Mouse (Mus musculus) stomach, postnatal 0 days (tissue): ENCODE measurements around the gene Zfp511. TPM values are rescaled to one million over a fixed set of nuclear protein-coding genes. Genes with fewer than 3 reads are reported as not detected.

Experiments used
- ATAC-seq: fragments of 200-750 bp; cut with Nextera tagmentation; 2 replicates; pipeline ENCODE4 v1.8.0; 2017; ENCODE audit not compliant: low FRiP score, low TSS enrichment
- DNase-seq: peaks from one replicate; pipeline ENCODE4 v3.0.0-alpha.2; 2016; ENCODE audit warnings: low spot score
- H3K27ac ChIP-seq: fragments of 300-500 bp; sonication (generic); replicated peaks from 2 replicates; pipeline ENCODE4 v1.5.1; 2014; ENCODE audit warnings: mild to moderate bottlenecking, control low read depth
- H3K27me3 ChIP-seq: fragments of 300-500 bp; sonication (generic); 2 replicates; pipeline ENCODE4 v1.6.1; 2014; ENCODE audit warnings: low read length; ENCODE audit not compliant: control insufficient read depth, insufficient read depth
- H3K36me3 ChIP-seq: fragments of 300-500 bp; sonication (generic); 2 replicates; pipeline ENCODE4 v1.6.1; 2014; ENCODE audit warnings: low read length, mixed read lengths; ENCODE audit not compliant: control insufficient read depth, insufficient read depth
- H3K4me1 ChIP-seq: fragments of 300-500 bp; sonication (generic); replicated peaks from 2 replicates; pipeline ENCODE4 v1.6.1; 2014; ENCODE audit warnings: antibody characterized with exemption; ENCODE audit not compliant: control insufficient read depth, insufficient read depth
- H3K4me2 ChIP-seq: fragments of 300-500 bp; sonication (generic); replicated peaks from 2 replicates; pipeline ENCODE4 v1.6.1; 2014; ENCODE audit warnings: low read depth, mild to moderate bottlenecking, control low read depth, moderate library complexity
- H3K4me3 ChIP-seq: fragments of 300-500 bp; sonication (generic); 2 replicates; pipeline ENCODE4 v1.5.1; 2014; ENCODE audit warnings: low read depth, low read length, control low read depth
- H3K9ac ChIP-seq: fragments of 300-500 bp; sonication (generic); 2 replicates; pipeline ENCODE4 v1.6.1; 2014; ENCODE audit warnings: mild to moderate bottlenecking, low read length, control low read depth, mixed read lengths
- H3K9me3 ChIP-seq: fragments of 300-500 bp; sonication (generic); 2 replicates; pipeline ENCODE4 v1.6.1; 2016; ENCODE audit warnings: low read length; ENCODE audit not compliant: control insufficient read depth
- CTCF ChIP-seq: IDR thresholded peaks from 2 replicates; pipeline ENCODE4 v1.5.1; 2016; ENCODE audit warnings: antibody characterized with exemption, low read depth, mild to moderate bottlenecking, moderate library complexity
- EP300 ChIP-seq: optimal IDR thresholded peaks from 2 replicates; pipeline ENCODE3; 2016; ENCODE audit warnings: antibody characterized with exemption
- WGBS: fragments of 180-500 bp; shearing (Covaris S2); extraction: QIAGEN DNeasy Blood & Tissue Kit; methylation state at CpG from one replicate; pipeline ENCODE4 v1.1.7; 2014; 5-methylcytosine and 5-hydroxymethylcytosine counted together
- polyA plus RNA-seq: library from polyadenylated mRNA; unstranded; fragments of >200 nt; fragmentation: Nextera tagmentation; extraction: Ambion mirVana; gene quantifications from 2 replicates; pipeline ENCODE4 v1.2.1, GENCODE M21; 2015

Zfp511 gene
- polyA plus RNA-seq, 1 experiment from 2014 or later = 20.7 TPM

DNA sequence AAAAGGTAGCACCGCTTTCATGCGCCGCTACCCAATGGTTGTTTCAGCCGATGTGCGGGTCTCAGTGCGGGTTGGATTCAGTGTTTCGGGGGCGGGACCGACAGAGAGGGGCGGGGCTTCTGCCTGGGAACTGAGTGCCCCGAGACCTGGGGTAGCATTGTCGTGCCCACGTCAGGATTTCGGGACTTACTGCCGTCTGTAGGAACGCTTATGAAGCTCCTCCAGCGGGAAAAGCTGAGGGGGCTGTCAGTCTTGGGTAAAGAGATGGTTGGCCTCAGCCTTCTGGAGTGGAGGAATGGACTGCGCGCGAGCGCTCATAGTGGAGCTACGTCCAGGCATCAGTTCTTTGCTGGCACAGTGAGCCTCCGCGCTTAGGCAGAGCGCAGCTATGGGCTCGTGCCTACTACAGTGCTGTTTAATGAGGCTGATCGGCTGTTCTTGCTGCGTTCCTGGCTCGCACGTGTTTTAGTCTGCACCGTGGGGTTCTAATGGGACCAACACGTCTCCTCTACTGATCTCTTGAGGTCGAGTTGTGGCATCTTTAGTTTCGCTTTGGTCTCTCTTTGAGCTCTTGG, 13.0 kb downstream of the Zfp511 start:
- no peaks in the 10 kb centered on the region; the same call in 1 of the 2 replicates for H3K4me1 ChIP-seq
- H3K9me3 ChIP-seq = no peaks in the 10 kb centered on the region
- DNase-seq (peak; percentile 36), ATAC-seq (peak; percentile 51; the same call in 1 of the 2 replicates)
- WGBS = under 1% methylated on average over 34 of the region's 34 CpGs
- H3K27me3 ChIP-seq = peaks cover 22% of the 10 kb centered on the region; the same call in 1 of the 2 replicates
- H3K4me2 ChIP-seq = peak overlapping the region; percentile 69
- TF ChIP-seq EP300 (no peak), CTCF (no peak)
- H3K9ac ChIP-seq = no peak overlapping the region; the same call in 1 of the 2 replicates
- no peak overlapping the region for H3K27ac ChIP-seq
- peak overlapping the region; percentile 41 for H3K4me3 ChIP-seq
- no peaks in the 10 kb centered on the region for H3K36me3 ChIP-seq

GRCm38 (mm10) chr7:140054124-140054523, 17.9 kb downstream of the Zfp511 start:
- Histone ChIP-seq H3K27me3 (no peaks in the 10 kb centered on the region; the same call in 1 of the 2 replicates), H3K4me1 (no peaks in the 10 kb centered on the region; the same call in 1 of the 2 replicates), H3K36me3 (no peaks in the 10 kb centered on the region), H3K4me3 (no peak overlapping the region), H3K4me2 (no peak overlapping the region), H3K9ac (no peak overlapping the region), H3K27ac (no peak overlapping the region), H3K9me3 (no peaks in the 10 kb centered on the region)
- DNase-seq (no peak), ATAC-seq (no peak)
- WGBS = 81% methylated on average over 4 of the region's 4 CpGs
- TF ChIP-seq CTCF = no peak
- no peak for TF ChIP-seq EP300

DNA sequence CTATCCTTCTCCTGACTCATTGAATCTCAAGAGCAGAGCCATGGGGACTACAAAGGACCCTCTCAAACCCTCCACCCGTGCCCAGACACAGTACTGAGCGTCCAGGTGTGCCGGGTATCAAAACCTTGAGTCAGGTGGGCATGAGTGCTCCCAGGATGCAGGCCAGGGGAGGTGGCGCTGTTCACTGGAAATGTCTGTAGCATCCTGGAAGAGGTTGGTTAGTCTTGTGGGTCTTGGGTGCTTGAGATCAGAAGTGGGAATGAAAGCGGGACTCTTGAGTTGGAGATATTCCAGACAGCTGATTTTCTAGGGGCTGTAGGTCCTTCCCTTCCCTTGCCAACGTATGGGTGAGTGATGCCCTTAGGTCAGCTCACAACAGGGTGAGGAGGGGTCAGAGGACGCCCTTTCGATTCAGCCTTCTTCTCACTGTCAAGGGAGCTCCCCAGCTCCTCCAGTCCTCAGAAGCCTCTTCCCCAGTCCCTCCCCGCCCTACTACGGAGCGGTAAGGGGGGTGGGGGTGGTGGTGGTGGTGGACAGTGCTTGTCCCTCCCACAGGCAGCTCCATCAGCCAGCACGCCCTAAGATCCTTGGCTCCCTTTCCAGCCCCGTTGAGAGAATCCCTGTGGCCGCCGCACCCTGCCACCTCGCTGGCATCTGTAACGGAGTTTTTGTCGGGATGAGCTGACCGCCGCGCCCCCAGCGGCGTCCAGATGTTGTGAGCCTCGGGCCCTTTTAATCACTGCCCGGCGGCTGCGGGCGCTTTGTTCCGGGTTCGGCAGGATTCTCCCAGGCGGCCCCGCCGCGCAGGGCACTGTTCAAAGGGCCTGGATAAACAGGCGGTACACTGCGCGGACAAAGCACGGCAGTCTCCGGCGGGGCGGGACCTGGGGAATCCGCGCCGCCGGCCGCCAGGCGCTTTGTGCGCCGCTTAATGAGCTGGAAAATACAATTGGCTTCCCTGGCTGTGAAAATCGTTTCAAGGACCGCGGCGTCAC, 21.5 kb downstream of the Zfp511 start:
- no peaks in the 10 kb centered on the region for H3K36me3 ChIP-seq
- ATAC-seq (peak; percentile 78), DNase-seq (peak; percentile 74)
- 5% methylated on average over 52 of the region's 53 CpGs for WGBS
- no peak overlapping the region for H3K27ac ChIP-seq
- no peaks in the 10 kb centered on the region for H3K9me3 ChIP-seq
- H3K4me1 ChIP-seq = no peaks in the 10 kb centered on the region; the same call in 1 of the 2 replicates
- peaks cover 9% of the 10 kb centered on the region; the same call in 1 of the 2 replicates for H3K27me3 ChIP-seq
- TF ChIP-seq EP300 (no peak), CTCF (peak; percentile 39)
- H3K4me2 ChIP-seq = peak overlapping the region; percentile 62
- H3K4me3 ChIP-seq = peak overlapping the region; percentile 36
- peak overlapping the region; percentile 43 for H3K9ac ChIP-seq

DNA sequence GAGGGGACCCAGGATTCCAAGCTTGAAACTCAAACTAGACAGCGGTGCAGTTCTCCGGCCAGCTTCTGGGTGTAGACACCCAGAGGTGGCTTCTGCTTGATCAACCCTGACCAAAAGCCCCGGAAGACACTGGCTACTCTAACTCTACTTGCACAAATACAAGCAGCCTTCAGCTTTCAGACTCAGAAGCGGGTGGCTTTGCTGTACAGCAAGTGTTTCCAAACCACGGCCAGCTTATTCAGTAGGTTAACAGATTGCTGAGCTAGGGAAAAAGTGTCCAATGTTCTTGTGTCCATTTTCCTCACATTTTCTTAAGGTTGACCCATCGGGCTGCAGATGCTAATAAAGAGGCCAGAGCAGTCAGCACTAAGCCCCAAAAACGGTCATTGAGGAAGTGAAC, 22.3 kb downstream of the Zfp511 start:
- Histone ChIP-seq H3K4me1 (no peaks in the 10 kb centered on the region; the same call in 1 of the 2 replicates), H3K27me3 (peaks cover 9% of the 10 kb centered on the region; the same call in 1 of the 2 replicates), H3K9ac (peak overlapping the region; percentile 43; the same call in 1 of the 2 replicates), H3K27ac (no peak overlapping the region), H3K4me2 (peak overlapping the region; percentile 62), H3K36me3 (no peaks in the 10 kb centered on the region), H3K9me3 (no peaks in the 10 kb centered on the region), H3K4me3 (peak overlapping the region; percentile 36)
- TF ChIP-seq CTCF (no peak), EP300 (no peak)
- WGBS = 36% methylated on average over 7 of the region's 7 CpGs
- ATAC-seq (no peak), DNase-seq (no peak)

DNA sequence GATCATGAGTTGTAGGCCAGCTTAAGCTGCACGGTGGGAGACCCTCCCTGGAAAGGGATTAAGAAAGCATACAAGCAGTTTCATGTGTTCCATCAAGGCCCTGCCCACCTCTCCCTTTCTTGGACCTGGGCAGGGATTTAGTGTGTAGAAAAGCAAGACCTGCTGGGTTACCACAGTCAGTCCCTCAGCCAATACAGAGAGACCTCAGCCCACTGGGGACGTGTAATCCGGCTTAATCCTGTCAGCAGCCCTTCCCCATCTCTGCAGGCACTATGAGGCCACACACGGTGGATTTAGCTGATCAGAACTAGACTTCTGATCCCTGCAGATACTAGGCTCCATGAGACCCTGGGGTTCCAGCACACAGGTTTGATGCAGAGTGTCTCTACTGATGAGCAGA, 23.4 kb downstream of the Zfp511 start:
- Histone ChIP-seq H3K36me3 (no peaks in the 10 kb centered on the region), H3K4me2 (no peak overlapping the region), H3K9ac (no peak overlapping the region), H3K27me3 (peaks cover 9% of the 10 kb centered on the region; the same call in 1 of the 2 replicates), H3K27ac (no peak overlapping the region), H3K9me3 (no peaks in the 10 kb centered on the region), H3K4me1 (no peaks in the 10 kb centered on the region; the same call in 1 of the 2 replicates), H3K4me3 (no peak overlapping the region)
- ATAC-seq (no peak), DNase-seq (no peak)
- 39% methylated on average over 4 of the region's 4 CpGs for WGBS
- TF ChIP-seq CTCF = no peak
